Mouse (Mus musculus) stomach, postnatal 0 days (tissue): ENCODE measurements around the gene Exog. TPM values are rescaled to one million over a fixed set of nuclear protein-coding genes. Genes with fewer than 3 reads are reported as not detected.

Experiments used
- ATAC-seq: fragments of 200-750 bp; cut with Nextera tagmentation; 2 replicates; pipeline ENCODE4 v1.8.0; 2017; ENCODE audit not compliant: low FRiP score, low TSS enrichment
- DNase-seq: peaks from one replicate; pipeline ENCODE4 v3.0.0-alpha.2; 2016; ENCODE audit warnings: low spot score
- H3K27ac ChIP-seq: fragments of 300-500 bp; sonication (generic); replicated peaks from 2 replicates; pipeline ENCODE4 v1.5.1; 2014; ENCODE audit warnings: mild to moderate bottlenecking, control low read depth
- H3K27me3 ChIP-seq: fragments of 300-500 bp; sonication (generic); 2 replicates; pipeline ENCODE4 v1.6.1; 2014; ENCODE audit warnings: low read length; ENCODE audit not compliant: control insufficient read depth, insufficient read depth
- H3K36me3 ChIP-seq: fragments of 300-500 bp; sonication (generic); 2 replicates; pipeline ENCODE4 v1.6.1; 2014; ENCODE audit warnings: low read length, mixed read lengths; ENCODE audit not compliant: control insufficient read depth, insufficient read depth
- H3K4me1 ChIP-seq: fragments of 300-500 bp; sonication (generic); replicated peaks from 2 replicates; pipeline ENCODE4 v1.6.1; 2014; ENCODE audit warnings: antibody characterized with exemption; ENCODE audit not compliant: control insufficient read depth, insufficient read depth
- H3K4me2 ChIP-seq: fragments of 300-500 bp; sonication (generic); replicated peaks from 2 replicates; pipeline ENCODE4 v1.6.1; 2014; ENCODE audit warnings: low read depth, mild to moderate bottlenecking, control low read depth, moderate library complexity
- H3K4me3 ChIP-seq: fragments of 300-500 bp; sonication (generic); 2 replicates; pipeline ENCODE4 v1.5.1; 2014; ENCODE audit warnings: low read depth, low read length, control low read depth
- H3K9ac ChIP-seq: fragments of 300-500 bp; sonication (generic); 2 replicates; pipeline ENCODE4 v1.6.1; 2014; ENCODE audit warnings: mild to moderate bottlenecking, low read length, control low read depth, mixed read lengths
- H3K9me3 ChIP-seq: fragments of 300-500 bp; sonication (generic); 2 replicates; pipeline ENCODE4 v1.6.1; 2016; ENCODE audit warnings: low read length; ENCODE audit not compliant: control insufficient read depth
- CTCF ChIP-seq: IDR thresholded peaks from 2 replicates; pipeline ENCODE4 v1.5.1; 2016; ENCODE audit warnings: antibody characterized with exemption, low read depth, mild to moderate bottlenecking, moderate library complexity
- EP300 ChIP-seq: optimal IDR thresholded peaks from 2 replicates; pipeline ENCODE3; 2016; ENCODE audit warnings: antibody characterized with exemption
- WGBS: fragments of 180-500 bp; shearing (Covaris S2); extraction: QIAGEN DNeasy Blood & Tissue Kit; methylation state at CpG from one replicate; pipeline ENCODE4 v1.1.7; 2014; 5-methylcytosine and 5-hydroxymethylcytosine counted together
- polyA plus RNA-seq: library from polyadenylated mRNA; unstranded; fragments of >200 nt; fragmentation: Nextera tagmentation; extraction: Ambion mirVana; gene quantifications from 2 replicates; pipeline ENCODE4 v1.2.1, GENCODE M21; 2015

Exog gene
- polyA plus RNA-seq, 1 experiment from 2014 or later, result 8.5 TPM

DNA sequence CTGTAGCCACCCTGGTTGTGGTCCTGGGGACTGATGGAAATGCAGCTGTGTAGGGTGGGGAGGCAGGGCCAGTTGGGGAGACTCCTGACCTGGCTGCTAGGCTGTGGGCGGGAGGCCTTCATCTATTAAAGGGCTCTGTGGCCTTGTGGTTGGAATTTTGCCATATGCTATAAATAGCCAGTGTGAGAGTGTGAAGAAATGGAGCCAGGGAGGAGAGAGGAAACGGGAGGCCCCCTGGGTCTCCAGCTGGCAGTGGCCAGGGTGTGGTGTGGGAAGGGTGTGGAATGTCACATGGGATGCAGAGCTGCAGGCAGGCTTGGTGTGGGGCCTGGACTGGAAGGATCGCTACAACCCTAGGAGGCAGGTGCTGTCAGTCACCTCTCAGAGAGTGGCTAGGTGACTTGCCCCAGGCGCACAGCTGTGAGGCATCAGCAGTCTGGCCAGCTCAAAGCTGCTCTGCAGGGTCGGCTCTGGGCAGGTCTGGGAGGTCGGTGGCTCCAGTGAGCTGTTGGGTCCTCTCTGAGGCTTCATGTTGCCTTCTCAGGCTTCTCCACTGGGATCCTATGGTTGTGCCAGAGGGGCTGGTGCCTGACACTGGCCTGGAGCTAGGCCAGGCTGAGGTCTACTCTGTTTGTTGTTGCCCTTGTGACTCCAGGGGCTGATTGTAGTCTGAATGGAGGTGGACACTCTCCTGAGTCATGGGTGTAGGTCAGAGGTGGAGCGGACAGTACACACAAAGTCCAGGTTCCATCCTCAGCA is 19.3 kb upstream of the Exog start:
- Histone ChIP-seq H3K36me3 (peaks cover 2% of the 10 kb centered on the region; the same call in 1 of the 2 replicates), H3K4me2 (no peak overlapping the region), H3K4me3 (no peak overlapping the region), H3K27me3 (no peaks in the 10 kb centered on the region), H3K9me3 (no peaks in the 10 kb centered on the region), H3K4me1 (peaks cover 13% of the 10 kb centered on the region), H3K27ac (peak overlapping the region; percentile 77), H3K9ac (peak overlapping the region; percentile 38; the same call in 1 of the 2 replicates)
- TF ChIP-seq CTCF, result no peak
- no peak for TF ChIP-seq EP300
- 22% methylated on average over 7 of the region's 7 CpGs for WGBS
- peak; percentile 83 for DNase-seq
- ATAC-seq, result peak; percentile 94

- H3K4me1 ChIP-seq, result peaks cover 13% of the 10 kb centered on the region
- WGBS, result 70% methylated on average over 13 of the region's 13 CpGs
- DNase-seq, result no peak
Measured at GRCm38 (mm10) chr9:119425976-119426415, 18.7 kb upstream of the Exog start.

DNA sequence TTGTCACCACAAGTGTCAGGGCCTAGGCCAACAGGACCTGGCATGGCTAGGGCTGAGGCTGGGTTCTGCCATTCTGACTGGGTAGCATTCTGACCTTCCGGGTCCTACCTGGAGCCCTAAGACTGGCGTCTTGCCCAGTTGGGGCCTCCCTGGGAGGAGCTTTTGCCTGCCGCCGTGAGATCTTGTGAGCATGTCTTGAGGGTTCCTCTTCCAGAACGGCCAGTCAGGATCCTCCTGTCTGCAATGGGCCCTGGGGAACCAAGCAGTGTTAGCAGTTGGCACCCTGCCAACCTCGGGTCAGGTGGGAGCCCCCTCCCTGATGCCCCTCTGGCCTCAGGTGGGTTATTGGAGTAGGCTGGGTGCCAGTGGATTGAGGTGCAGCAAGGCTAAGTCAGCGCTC is 18.3 kb upstream of the Exog start:
- Histone ChIP-seq H3K9ac (no peak overlapping the region), H3K4me1 (peaks cover 13% of the 10 kb centered on the region), H3K36me3 (peaks cover 2% of the 10 kb centered on the region; the same call in 1 of the 2 replicates), H3K27ac (0 out of 2 replicates have a peak overlapping the region, but pooled peaks have one; percentile 2), H3K27me3 (no peaks in the 10 kb centered on the region), H3K9me3 (no peaks in the 10 kb centered on the region), H3K4me2 (no peak overlapping the region), H3K4me3 (no peak overlapping the region)
- ATAC-seq, result peak; percentile 41
- TF ChIP-seq CTCF, result no peak
- no peak for TF ChIP-seq EP300
- peak; percentile 86 for DNase-seq
- whole genome bisulfite sequencing, result 39% methylated on average over 7 of the region's 7 CpGs

More at GRCm38 (mm10) chr9:119425976-119426415, 18.7 kb upstream of the Exog start:
- no peak for ATAC-seq
- H3K27ac ChIP-seq, result peak overlapping the region; percentile 77; the same call in 1 of the 2 replicates
- no peak overlapping the region for H3K4me3 ChIP-seq
- H3K9me3 ChIP-seq, result no peaks in the 10 kb centered on the region
- H3K36me3 ChIP-seq, result peaks cover 2% of the 10 kb centered on the region; the same call in 1 of the 2 replicates
- no peak for TF ChIP-seq EP300
- no peak for TF ChIP-seq CTCF
- H3K27me3 ChIP-seq, result no peaks in the 10 kb centered on the region
- peak overlapping the region; percentile 18; the same call in 1 of the 2 replicates for H3K9ac ChIP-seq
- no peak overlapping the region for H3K4me2 ChIP-seq

DNA sequence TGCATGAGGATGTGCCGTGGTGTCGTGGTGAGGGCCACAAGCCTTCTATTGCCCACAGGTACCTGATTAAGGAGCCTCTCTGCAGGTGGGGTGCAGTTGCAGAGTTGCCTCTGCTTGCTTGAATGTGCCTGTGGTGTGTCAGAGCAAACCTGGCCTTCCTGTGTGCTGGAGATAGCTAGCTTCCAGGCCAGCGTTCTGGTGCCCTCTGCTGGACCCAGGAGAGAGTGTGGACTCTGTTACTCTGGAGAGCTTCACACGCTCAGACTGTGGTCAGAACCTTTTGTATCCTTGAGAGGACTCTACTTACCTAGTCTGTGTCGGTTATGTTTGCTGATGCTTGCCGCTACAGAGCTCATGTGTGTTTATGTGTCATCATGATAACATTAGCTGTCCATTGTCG is 14.4 kb upstream of the Exog start:
- ATAC-seq (peak; percentile 79), DNase-seq (peak; percentile 88)
- Histone ChIP-seq H3K27ac (no peak overlapping the region), H3K27me3 (no peaks in the 10 kb centered on the region), H3K4me3 (no peak overlapping the region), H3K9ac (no peak overlapping the region), H3K4me2 (no peak overlapping the region), H3K36me3 (peaks cover 10% of the 10 kb centered on the region; the same call in 1 of the 2 replicates), H3K4me1 (peaks cover 7% of the 10 kb centered on the region), H3K9me3 (no peaks in the 10 kb centered on the region)
- no peak for TF ChIP-seq EP300
- TF ChIP-seq CTCF, result peak; percentile 97
- WGBS, result 47% methylated on average over 7 of the region's 7 CpGs

DNA sequence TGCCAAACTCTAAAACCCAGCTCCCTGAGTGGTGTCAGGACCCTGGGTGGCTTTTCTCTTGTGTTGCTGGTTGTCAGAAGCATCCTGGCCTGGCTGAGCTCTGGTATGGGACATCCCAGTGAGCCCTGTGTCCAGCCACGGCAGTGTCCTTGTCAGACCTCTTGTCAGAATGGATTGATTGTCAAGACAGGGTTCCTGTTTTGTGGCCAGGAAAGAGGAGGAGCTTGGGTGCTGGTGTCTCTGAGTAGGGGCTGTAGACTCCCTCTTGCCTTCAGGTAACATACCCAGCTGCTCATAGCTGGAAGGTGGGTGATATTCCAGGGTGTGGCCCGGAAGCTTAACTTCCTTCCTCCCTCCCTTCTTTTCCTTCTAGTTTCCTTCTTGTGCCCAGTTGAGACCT is 8.9 kb upstream of the Exog start:
- TF ChIP-seq EP300 (no peak), CTCF (no peak)
- Histone ChIP-seq H3K27me3 (no peaks in the 10 kb centered on the region), H3K4me1 (no peaks in the 10 kb centered on the region), H3K9ac (no peak overlapping the region), H3K36me3 (peaks cover 8% of the 10 kb centered on the region; the same call in 1 of the 2 replicates), H3K9me3 (no peaks in the 10 kb centered on the region), H3K4me3 (no peak overlapping the region), H3K27ac (no peak overlapping the region), H3K4me2 (no peak overlapping the region)
- WGBS, result 72% methylated on average over 2 of the region's 2 CpGs
- DNase-seq (no peak), ATAC-seq (no peak)

DNA sequence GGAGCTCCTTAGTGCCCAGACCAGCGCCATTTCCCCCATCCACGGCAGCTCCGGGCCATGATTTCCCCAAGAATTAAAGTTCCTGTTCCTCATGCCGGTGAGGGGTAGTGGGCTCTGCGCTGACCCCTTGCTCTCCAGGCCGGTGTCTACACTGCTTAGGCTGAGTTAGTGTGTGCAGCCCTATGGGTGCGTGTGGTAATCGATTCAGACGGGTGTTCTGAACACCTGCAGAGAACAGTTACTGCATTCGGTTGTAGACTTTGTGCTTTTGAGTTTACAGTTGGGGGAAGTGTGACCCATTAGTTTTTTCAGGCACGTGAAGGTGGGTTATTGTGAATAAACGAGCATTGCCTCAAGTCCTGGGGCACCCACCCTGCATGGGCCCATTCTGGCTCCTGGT is 6.7 kb upstream of the Exog start:
- Histone ChIP-seq H3K27ac (no peak overlapping the region), H3K9me3 (no peaks in the 10 kb centered on the region), H3K4me3 (no peak overlapping the region), H3K36me3 (peaks cover 8% of the 10 kb centered on the region; the same call in 1 of the 2 replicates), H3K27me3 (no peaks in the 10 kb centered on the region), H3K4me1 (no peaks in the 10 kb centered on the region), H3K4me2 (no peak overlapping the region), H3K9ac (no peak overlapping the region)
- WGBS, result 87% methylated on average over 12 of the region's 12 CpGs
- DNase-seq, result no peak
- TF ChIP-seq EP300, result no peak
- no peak for TF ChIP-seq CTCF
- ATAC-seq, result no peak
